Mouse (Mus musculus) layer of hippocampus, adult 2 months (tissue): ENCODE data around the gene Fpr3. TPM values are rescaled to one million over a fixed set of nuclear protein-coding genes. Genes with fewer than 3 reads are reported as not detected.

ENCODE experiments used
- DNase-seq, 2 experiments: peaks; one replicate each; pipeline ENCODE4 v3.0.0; 2022; ENCODE audit warnings: low spot score in 2 of 2
- H3K27ac ChIP-seq: fragments of 200-600 bp; 2 replicates; pipeline ENCODE4 v1.8.1; 2022
- H3K4me3 ChIP-seq: fragments of 200-600 bp; 2 replicates; pipeline ENCODE4 v1.8.1; 2022; ENCODE audit warnings: mild to moderate bottlenecking
- CTCF ChIP-seq: fragments of 200-600 bp; conservative IDR thresholded peaks from 2 replicates; pipeline ENCODE4 v1.8.1; 2022; ENCODE audit warnings: antibody characterized with exemption, mild to moderate bottlenecking, moderate library complexity
- total RNA-seq, 2 experiments: library from RNA; stranded (reverse); gene quantifications; 2 replicates each; pipeline ENCODE4 v1.2.3; 2021

Fpr3 gene
- total RNA-seq, 2 experiments from 2014 or later: not detected

GRCm38 (mm10) chr17:17857446-17857845 is 30.2 kb upstream of the Fpr3 start:
- TF ChIP-seq CTCF: no peak
- Histone ChIP-seq H3K4me3 (no peak overlapping the region), H3K27ac (no peak overlapping the region)
- no peak for DNase-seq

GRCm38 (mm10) chr17:17860110-17860509 is 27.5 kb upstream of the Fpr3 start:
- Histone ChIP-seq H3K4me3 (no peak overlapping the region), H3K27ac (no peak overlapping the region)
- DNase-seq: no peak
- peak; percentile 35 for TF ChIP-seq CTCF

GRCm38 (mm10) chr17:17862360-17862759 is 25.3 kb upstream of the Fpr3 start:
- Histone ChIP-seq H3K27ac (no peak overlapping the region), H3K4me3 (no peak overlapping the region)
- DNase-seq: no peak
- no peak for TF ChIP-seq CTCF

GRCm38 (mm10) chr17:17865168-17865567 is 22.5 kb upstream of the Fpr3 start:
- no peak for TF ChIP-seq CTCF
- DNase-seq: no peak
- no peak overlapping the region for H3K4me3 ChIP-seq
- no peak overlapping the region for H3K27ac ChIP-seq

GRCm38 (mm10) chr17:17866801-17867469 is 20.7 kb upstream of the Fpr3 start:
- Histone ChIP-seq H3K4me3 (no peak overlapping the region), H3K27ac (no peak overlapping the region)
- no peak for TF ChIP-seq CTCF
- DNase-seq: peak in 1 of 2 experiments; percentile 44

GRCm38 (mm10) chr17:17870892-17871550 is 16.6 kb upstream of the Fpr3 start:
- DNase-seq: no peak
- no peak overlapping the region for H3K27ac ChIP-seq
- no peak for TF ChIP-seq CTCF
- no peak overlapping the region for H3K4me3 ChIP-seq

GRCm38 (mm10) chr17:17871697-17872096 is 16.0 kb upstream of the Fpr3 start:
- Histone ChIP-seq H3K27ac (no peak overlapping the region), H3K4me3 (no peak overlapping the region)
- no peak for DNase-seq
- TF ChIP-seq CTCF: no peak

GRCm38 (mm10) chr17:17879347-17879746 is 8.3 kb upstream of the Fpr3 start:
- no peak overlapping the region for H3K4me3 ChIP-seq
- no peak for DNase-seq
- no peak for TF ChIP-seq CTCF
- no peak overlapping the region for H3K27ac ChIP-seq

GRCm38 (mm10) chr17:17882672-17883071 is 5.0 kb upstream of the Fpr3 start:
- no peak overlapping the region for H3K27ac ChIP-seq
- no peak overlapping the region for H3K4me3 ChIP-seq
- no peak for DNase-seq
- no peak for TF ChIP-seq CTCF

GRCm38 (mm10) chr17:17883840-17884239 is 3.8 kb upstream of the Fpr3 start, which contains the start of gene Fpr1:
TSS of gene Fpr1 (minus strand) at chr17:17883940.
- no peak for DNase-seq
- H3K4me3 ChIP-seq: no peak within 1 kb of the TSS
- TF ChIP-seq CTCF: no peak
- H3K27ac ChIP-seq: no peak within 1 kb of the TSS

- no peak for DNase-seq
- no peak for TF ChIP-seq CTCF
- no peak overlapping the region for H3K27ac ChIP-seq
- no peak overlapping the region for H3K4me3 ChIP-seq
These were observed 2.2 kb downstream of the Fpr3 start for GRCm38 (mm10) chr17:17889732-17890425.

- TF ChIP-seq CTCF: peak; percentile 91
- Histone ChIP-seq H3K4me3 (no peak overlapping the region), H3K27ac (no peak overlapping the region)
- DNase-seq: peak; percentile 37 to 59
These were observed 8.4 kb downstream of the Fpr3 start for GRCm38 (mm10) chr17:17896039-17896438.

GRCm38 (mm10) chr17:17899268-17899667 is 11.6 kb downstream of the Fpr3 start:
- Histone ChIP-seq H3K4me3 (no peak overlapping the region), H3K27ac (no peak overlapping the region)
- TF ChIP-seq CTCF: peak; percentile 76
- DNase-seq: peak in 1 of 2 experiments; percentile 3
